Mouse (Mus musculus): Measurements from ENCODE around the gene Kdelc1.
A peak's percentile ranks its signal among the peaks of the same experiment; 100 is the strongest.

Kdelc1 gene

DNA sequence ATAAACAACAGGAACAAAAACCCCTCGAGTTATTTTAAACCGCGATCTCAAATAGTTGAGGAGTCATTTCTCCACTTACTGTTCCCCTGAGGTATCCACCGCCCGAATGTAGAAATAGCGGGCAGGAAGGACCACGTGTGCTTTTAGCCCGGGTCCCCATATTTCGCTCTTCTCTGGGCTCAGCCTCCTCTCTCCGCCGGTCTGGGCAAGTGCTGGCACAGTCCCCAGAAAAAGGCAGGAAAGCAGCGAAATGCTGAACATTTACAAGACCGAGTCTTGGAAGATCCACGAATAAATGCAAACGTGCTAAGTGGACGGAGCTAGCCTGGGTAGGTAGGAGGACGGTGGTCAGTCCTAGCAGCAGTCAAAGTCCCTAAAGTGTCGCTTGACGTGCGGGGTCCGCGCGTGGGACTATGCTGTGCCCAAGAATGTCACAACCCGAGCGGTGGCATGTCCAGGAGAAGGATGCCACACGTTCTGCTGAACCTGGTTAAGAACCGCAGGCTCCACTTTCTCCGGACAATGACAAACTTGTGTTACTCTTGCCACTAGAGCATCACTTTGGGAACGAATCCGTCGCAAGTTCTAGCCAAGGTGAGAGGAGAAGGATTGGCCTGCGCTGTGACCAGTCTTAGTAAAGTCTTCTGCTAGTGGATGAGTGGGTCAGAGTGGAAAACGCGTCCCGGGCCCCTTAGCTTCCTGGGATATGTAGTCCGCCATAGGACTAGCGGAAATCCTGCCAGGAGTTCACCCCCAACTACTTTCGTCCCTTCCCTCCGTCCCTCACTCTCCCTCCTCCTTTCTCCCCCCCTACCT is at the start of gene Kdelc1, which contains the start of gene Bivm:
Gene Kdelc1, minus strand, starts transcription at position 570 of the 816 bp plus-strand sequence.
Gene Bivm, plus strand, starts transcription at position 719 of the 816 bp plus-strand sequence.
- peak; percentile 97 for DNase-seq (ENCODE audit: low read depth, low spot score)

DNA sequence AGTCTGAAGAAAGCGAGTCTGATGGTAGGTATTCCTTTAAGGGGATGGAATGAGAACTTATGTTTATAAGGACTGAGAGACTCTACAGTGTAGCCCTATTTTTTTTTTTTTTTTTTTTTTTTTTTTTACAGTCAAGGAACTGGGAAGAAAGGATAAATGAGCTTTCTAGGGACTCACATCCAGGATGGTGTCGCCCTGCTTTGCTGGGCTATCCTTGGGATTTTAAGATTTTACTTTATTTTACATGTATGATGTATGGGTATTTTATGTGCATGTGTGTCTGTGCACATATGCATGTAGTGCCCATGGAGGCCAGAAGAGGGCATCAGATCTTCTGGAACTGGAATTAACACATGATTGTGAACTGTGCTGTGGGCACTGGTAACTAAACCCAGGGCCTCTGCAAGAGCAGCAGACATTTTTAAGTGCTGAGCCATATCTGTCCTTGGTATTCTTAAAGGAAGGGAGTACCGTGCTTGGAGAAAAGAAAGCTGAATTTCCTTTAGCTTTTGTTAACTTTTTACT is 49.3 kb upstream of the Kdelc1 start:
- DNase-seq (ENCODE audit: low read depth, low spot score) = peak; percentile 68

DNA sequence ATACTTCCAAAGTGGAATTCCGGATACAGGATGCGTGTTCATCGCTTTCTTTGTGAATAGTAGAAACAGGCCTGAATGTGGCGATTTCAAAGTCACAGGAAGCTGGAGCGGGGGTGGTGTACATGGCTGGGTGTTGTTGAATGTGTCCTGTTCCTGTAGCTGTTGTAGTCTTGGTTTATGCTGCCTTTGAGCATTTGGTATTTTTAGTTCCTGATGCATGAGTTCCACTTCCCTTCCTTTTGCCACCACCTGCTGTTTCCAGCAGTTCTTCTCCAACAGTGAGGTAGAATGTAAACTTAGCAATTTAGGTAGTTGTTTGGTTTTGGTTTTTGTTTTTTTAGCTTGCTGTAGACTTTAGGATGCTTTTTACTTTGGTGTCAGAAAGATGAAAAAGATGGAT is 43.8 kb upstream of the Kdelc1 start:
- DNase-seq (ENCODE audit: low read depth, low spot score) = no peak

DNA sequence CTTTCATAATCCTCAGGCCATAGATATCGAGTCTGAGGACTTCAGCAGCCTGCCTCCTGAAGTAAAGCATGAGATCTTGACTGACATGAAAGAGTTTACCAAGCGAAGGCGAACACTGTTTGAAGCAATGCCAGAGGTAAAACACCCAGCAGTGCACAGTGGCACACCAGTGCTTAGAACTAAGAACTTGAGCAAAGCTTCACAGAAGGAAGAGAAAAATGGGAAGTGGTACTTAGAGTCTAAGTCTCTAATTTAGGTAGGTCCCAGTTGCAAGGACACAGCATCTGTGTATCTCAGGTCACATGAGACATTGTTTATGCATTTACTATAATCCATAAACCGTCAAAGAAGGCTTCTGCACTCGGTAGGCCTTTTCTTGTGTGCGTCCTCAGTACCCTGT is 43.2 kb upstream of the Kdelc1 start:
- DNase-seq (ENCODE audit: low read depth, low spot score) = no peak

DNA sequence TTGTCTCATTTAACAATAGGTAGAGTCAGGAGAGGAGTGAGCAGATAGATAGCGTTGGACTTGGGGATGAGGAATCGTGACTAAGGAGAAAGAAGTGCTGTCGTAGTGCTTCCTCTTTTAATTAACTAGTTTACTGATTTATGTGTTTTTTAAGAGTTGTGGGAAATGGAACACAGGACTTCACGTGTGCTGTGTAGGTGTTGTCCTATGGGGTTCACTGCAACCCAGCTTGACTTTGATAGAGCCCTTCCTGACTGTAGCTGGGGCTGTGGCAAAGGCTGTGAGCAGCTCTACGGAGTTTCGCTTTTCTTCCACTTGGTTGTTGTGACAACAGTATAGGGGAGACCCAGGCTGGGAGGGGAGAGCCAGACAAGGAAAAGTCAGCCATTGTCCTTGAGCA is 39.7 kb upstream of the Kdelc1 start:
- DNase-seq (ENCODE audit: low read depth, low spot score) = no peak

DNA sequence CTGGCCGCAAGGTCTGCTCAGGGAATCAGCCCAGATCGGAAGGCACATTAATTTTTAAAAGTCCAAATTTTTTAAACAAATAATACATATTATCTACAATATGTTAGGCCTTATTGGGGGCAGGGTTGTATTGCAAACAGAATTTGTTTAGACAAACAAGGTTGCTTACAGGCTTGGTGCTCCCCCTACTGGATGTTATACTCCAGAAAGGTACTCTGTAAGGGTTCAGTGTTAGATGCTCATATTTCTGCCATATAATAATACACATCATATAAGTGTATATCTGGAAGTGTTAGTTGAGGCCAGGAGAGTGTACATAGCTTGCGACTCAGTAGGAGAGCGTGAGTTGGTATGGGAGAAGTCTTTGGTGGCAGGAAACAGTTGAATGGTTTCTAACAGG is 36.7 kb upstream of the Kdelc1 start:
- peak; percentile 25 for DNase-seq (ENCODE audit: low read depth, low spot score)

DNA sequence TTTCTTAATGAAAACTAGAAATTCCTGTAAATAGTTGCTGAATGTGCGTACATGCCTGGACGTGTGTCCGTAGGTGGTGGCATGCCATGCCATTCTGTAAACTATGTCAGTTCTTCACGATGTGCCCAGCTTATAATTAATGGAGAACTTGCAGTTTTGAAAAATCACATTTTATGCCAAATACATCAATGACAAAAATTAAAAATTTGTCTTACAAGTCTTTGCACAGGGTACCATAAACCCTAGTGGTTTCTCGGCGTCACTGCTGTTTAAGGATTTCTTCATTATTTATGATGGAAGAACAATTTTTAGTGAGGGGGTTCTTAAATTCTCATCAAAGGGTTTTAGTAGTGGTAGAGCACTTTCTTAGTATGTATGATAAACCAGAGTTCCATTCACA is 30.1 kb upstream of the Kdelc1 start:
- peak; percentile 19 for DNase-seq (ENCODE audit: low read depth, low spot score)

DNA sequence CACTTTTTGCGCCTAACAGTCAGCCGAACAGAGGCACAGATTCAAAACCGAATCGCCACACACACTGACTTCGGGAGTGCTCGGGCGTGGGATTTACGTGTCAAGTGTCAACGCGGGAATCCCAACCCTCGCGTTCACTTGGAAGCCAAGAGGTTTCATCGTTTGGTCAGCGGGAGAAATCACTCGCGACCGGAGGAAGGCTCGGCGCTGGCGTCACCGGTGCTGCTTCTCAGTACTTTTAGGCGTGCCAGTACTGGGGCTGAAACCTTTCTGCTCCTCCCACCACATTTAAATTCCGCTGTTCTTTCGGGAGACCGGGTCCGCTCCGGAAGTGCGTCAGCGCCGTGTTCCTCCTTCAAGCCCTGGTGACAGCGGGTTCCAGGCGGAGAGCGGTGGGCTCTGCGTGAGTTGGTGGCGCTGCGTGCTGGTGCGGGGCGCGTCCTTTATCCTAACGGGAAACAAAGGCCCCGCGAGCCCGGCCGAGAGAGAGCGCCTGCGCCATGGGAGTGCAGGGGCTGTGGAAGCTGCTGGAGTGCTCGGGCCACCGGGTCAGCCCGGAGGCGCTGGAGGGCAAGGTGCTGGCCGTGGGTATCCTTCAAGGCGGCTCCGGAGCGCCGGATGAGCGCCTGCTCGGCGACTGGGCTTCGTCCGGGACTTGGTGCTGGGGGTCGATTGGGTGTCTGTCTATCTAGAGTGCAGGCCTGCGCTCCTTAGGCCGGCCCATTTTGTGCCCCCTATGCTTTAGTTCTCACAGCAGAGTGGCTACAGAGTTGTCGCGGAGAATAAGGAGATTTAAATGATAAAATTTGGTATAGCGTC is 29.2 kb upstream of the Kdelc1 start, which contains the start of gene Ercc5:
Gene Ercc5, plus strand, starts transcription at position 182 of the 819 bp plus-strand sequence.
- DNase-seq (ENCODE audit: low read depth, low spot score) = peak; percentile 96

DNA sequence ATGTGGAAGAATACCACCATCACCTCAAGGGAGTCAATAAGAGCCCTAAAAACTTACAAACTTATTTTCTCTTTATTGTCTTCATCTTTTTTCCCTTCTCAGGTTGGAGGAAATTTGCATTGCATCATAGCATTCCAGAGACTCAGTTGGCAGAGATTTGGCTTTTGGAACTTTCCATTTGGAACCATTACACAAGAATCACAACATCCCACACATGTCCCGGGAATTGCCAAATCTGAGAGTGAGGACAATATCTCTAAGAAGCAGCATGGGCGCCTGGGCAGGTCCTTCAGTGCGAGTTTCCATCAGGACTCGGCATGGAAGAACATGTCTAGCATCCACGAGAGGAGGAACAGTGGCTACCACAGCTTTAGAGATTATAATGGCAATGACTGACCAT is 24.1 kb upstream of the Kdelc1 start:
- DNase-seq (ENCODE audit: low read depth, low spot score) = no peak

DNA sequence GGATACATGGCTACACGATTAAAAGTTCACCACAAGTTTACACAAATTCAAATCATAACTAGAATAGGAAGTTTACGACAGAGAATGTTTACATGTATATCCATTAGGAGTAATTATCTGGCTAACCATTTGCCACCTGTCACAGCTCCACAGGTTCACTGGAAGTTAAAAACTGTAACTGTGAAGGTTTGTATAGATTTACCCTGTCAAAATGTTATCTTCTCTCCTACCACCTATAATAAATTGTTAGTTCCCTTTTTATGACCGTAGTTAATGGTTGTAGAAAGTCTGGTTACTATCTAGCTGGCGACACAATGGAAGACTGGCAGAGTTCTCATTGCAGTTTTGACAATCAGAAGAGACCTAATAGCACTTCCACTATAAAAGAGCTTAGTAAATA is 21.6 kb upstream of the Kdelc1 start:
- no peak for DNase-seq (ENCODE audit: low read depth, low spot score)

DNA sequence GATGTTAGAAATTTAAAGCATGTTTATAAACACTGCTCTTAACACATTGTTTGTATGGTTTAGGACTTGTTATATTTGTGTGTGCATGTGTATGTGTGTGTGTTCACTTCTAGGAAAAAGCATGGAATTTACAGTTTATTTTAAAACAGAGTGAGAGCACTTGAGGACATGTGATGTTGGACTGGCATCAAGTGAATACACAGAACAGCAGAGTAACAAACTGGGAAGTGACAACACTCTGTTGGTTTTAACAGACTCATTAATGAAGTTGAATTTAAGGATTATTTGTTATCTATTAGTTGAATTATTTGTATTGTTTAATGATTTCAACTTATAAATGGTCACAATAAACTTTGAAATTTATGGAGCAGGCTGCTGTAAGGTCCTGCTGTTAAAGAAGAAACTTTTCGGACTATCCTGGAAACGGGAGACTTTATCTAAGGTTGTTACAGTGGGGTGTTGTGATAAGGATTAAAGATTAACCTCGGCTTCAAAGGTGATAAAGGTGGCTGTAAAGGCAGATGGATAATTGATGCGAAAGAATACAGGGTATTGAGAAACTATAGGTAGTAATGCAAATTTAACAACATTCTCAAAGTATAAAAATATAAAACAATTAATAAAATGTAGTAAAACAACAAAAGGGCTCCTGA is 11.4 kb upstream of the Kdelc1 start:
- no peak for DNase-seq (ENCODE audit: low read depth, low spot score)

DNA sequence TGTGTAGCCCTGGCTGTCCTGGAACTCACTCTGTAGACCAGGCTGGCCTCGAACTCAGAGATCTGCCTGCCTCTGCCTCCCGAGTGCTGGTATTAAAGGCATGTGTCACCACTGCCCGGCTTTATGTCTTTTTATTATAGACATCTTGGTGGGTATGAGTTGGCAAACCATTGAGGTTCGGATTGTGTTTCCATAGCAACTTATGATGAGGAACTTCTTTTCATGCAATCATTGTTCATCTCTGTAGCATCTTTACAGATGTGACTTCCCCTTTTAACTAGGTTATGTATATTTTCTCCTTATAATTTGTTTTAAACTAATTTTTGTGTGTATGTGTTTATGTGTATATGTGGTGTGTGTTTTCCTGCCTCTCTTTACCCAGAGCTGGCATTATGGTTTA is 7.0 kb upstream of the Kdelc1 start:
- DNase-seq (ENCODE audit: low read depth, low spot score) = no peak

DNA sequence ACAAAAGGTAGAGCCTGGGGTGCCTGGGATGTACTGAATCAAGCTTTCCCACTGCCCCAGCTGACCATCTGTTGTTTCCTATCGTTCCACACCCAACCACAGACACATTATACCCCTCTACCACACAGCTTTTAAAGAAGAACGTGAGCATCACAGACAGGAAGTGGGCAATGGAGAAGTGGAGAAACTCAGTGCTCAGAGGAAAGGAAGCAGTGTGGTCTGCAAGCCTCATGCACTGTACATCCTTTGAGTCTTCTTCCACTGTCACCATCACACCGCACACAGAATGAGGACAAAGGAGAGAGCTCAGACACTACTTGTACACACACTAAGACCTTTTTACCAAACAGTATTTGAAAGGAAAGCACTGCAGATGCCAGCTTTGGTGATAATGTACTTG is 3.6 kb upstream of the Kdelc1 start:
- no peak for DNase-seq (ENCODE audit: low read depth, low spot score)

DNA sequence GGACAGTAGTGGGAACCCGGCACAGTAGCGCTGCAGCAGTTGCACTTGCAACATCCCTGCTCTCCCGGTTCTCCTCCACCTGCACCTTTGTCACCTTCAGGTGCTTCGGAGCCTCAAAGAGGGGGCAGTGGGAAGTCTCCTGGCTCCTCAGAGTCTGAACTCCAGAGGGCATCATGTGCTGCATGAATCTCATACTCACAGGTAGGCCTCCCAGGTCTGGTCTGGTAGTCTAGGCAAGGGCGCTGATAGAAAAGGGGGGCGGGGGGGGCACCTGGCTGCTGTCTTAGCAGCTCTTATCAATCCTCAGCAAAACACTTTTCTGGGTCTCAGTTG is 1.4 kb upstream of the Kdelc1 start:
- no peak for DNase-seq (ENCODE audit: low read depth, low spot score)

DNA sequence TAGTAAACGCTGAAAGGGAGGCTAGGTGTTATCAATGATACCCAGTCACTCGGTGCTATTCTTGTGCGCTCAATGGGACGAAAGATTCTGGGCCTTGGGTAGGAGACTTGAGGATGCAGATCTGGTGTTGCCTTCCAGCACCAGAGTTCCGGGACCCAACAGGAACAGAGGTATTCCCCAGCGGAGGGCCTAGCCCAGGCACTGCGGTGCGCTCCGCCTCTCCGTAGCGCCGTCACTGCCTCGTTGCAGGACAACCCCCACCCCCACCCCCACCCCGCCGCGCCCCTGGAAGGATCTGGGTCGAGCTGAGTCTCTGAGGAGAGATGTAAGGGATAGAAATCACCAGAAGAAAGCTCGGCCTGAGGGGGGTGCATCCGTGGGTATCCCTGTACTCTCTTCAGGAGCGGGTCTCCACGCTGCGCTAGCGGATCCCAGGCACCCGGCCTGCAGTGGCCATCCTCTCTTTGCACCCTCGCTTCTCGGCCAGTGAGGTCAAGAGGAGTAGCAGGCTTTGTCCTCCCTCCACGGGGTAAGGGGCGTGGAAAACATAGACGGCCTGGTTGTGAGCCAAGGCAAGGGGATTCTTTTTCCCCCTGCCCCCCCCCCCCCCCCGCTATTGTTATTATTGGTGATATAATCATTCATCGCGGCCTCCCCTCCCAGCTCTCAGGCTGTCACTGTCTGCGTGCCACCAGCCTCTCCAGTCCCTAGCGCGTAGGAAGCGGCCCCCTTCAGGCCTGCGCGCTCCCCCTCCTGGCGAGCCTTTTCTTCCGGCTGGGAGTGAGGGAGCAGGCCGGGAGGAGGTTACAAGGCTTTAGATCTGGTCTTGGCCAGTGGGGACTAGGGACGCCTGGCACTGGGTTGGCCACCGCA is 829 bp upstream of the Kdelc1 start:
- DNase-seq (ENCODE audit: low read depth, low spot score) = peak; percentile 86

DNA sequence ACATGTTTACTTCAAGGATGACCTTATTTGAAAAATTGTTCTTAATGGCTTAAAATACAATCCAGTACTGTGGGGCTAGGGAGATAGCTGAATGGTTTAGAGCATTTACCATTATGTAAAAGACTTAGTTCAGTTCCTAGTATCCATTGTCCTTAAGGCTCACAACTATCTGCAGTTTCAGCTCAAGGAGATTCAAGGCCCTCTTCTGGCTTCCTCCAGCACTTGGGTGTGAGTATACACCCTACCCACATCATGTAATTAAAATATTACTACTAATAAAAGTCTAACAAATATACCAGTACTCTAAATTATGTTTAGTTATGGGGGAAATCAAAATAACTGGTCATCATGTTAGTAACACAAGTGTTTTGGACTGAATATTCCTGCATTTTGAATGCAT is 1.0 kb downstream of the Kdelc1 start:
- DNase-seq (ENCODE audit: low read depth, low spot score) = no peak

DNA sequence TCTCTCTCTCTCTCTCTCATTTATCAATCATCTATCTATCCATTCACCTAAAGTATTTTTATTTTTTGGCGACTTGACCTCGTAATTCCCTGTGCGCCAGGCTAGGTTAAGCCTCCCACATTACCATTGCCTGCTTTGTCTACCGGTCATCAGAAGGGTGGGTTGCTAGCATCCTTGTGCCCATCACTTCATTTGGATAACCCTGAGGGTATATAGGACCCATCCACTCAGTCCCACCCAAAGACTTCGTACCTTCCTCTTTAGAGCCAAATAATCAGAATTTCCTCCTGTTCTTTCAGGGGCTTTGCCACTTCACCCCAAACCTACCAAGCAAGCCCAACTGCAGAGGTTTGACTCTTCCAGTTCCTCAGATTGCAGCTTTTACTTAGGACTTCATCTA is 15.7 kb downstream of the Kdelc1 start:
- peak; percentile 8 for DNase-seq (ENCODE audit: low read depth, low spot score)

DNA sequence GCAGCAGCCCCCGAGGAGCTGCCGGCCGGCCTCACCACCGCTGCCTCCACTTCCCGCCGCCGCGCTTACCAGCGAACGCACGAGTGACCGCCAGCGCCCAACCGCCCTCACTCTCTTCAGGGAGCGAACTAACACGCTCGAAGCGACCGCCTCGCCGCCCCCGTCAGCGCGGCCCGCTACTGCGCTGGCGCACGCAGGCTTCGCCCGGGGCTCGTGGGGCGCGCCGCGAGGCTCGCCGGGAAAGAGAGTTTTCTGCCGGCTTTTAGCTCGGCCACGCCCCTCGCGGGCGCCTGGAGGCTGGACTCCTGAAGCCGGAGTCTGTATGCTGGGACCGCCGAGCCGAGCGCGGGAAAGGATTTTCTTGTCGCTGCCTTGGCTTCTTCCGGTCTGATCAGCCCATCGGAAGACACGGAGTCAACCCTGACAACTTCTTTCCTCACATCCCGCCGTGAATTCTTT is 16.3 kb downstream of the Kdelc1 start, which contains the start of gene Tex30:
Gene Tex30, minus strand, starts transcription at position 183 of the 459 bp plus-strand sequence.
- peak; percentile 98 for DNase-seq (ENCODE audit: low read depth, low spot score)

DNA sequence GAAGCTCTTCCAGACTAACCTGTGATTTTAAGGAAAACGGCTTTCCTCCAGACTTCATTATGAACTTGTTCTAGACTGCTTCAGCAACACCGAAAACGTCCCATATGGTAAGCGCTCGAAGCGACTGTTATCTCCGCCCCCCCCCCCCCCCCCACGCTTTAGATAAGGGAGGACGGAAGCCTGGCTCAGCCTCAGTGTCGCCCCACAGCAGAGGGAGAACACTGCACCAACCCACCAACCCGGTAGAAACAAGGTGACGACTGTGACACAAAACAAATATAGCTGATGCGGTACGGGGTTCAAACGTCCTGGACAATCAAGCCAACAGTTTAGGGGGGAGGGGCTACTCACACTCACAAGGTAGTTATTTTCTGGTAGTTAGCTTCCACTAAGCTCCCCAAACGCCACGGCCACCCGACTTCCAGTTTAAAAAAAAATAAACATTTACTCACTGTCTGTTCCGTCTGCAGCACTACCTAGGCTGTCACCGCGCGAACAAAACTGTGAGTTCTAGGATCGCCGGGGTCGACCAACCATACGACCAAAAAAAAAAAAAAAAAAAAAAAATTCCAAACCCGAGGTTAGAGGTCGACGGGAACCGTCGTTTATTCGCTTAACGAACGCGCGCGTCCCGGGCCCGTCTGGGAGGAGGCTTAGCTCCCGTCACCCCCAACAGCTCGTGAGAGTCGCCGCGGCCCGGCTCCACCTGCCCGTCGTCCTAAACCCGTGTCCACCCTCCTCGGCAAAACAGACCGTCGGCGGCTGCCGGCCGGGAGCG is 17.0 kb downstream of the Kdelc1 start:
- peak; percentile 54 for DNase-seq (ENCODE audit: low read depth, low spot score)

DNA sequence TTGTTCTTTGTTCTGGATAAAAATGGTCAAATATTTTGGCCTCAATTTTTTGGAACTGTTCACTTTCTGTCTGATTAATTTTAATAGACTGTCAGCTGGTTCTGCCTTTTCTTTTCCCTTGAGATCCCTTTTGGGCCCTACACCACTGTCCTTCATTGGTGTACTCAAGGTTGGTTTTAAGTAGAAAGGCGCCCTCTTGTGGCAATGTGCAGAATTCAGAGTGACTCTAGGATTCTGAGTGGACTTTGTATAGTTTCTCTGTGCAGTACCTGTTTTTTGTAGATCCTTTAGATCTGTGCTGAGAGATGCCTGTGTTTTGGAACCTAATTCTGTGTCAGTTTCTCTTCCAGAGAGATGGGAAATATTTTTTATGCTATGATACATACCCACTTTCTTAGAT is 54.0 kb downstream of the Kdelc1 start:
- peak; percentile 69 for DNase-seq (ENCODE audit: low read depth, low spot score)
